Mouse (Mus musculus) embryonic facial prominence, embryonic 11.5 days (tissue): ENCODE data around the gene Olfr876. TPM values are rescaled to one million over a fixed set of nuclear protein-coding genes. Genes with fewer than 3 reads are reported as not detected.

Source experiments
- polyA plus RNA-seq: library from polyadenylated mRNA; unstranded; fragments of >200 nt; fragmentation: Nextera tagmentation; extraction: Ambion mirVana; gene quantifications from 2 replicates; pipeline ENCODE4 v1.2.1, GENCODE M21; 2014

The Olfr876 gene
- polyA plus RNA-seq, 1 experiment from 2014 or later: not detected

Other genes starting within 250 kb of the Olfr876 start
- 5.8 and 8.0 TPM in 2 replicates for gene Siae, start 247.3 kb upstream of the Olfr876 start, polyA plus RNA-seq
- gene Spa17, start 189.3 kb upstream of the Olfr876 start, polyA plus RNA-seq: 10.7 and 11.0 TPM in 2 replicates
- 137 and 149 TPM in 2 replicates for gene Tbrg1, start 145.7 kb upstream of the Olfr876 start, polyA plus RNA-seq
- gene Panx3, start 133.8 kb upstream of the Olfr876 start, polyA plus RNA-seq: 0.08 and 0.56 TPM in 2 replicates
- not detected in 2 replicates for gene Olfr160, start 86.8 kb upstream of the Olfr876 start, polyA plus RNA-seq
- gene Olfr874, start 57.9 kb upstream of the Olfr876 start, polyA plus RNA-seq: not detected in 2 replicates
- not detected in 2 replicates for gene Olfr875, start 31.2 kb upstream of the Olfr876 start, polyA plus RNA-seq
- gene Olfr877, start 51.2 kb downstream of the Olfr876 start, polyA plus RNA-seq: not detected in 2 replicates
- gene Olfr145, start 93.7 kb downstream of the Olfr876 start, polyA plus RNA-seq: 0.04 TPM in 1 of 2 replicates, not detected in the other
- not detected in 2 replicates for gene Olfr878, start 114.8 kb downstream of the Olfr876 start, polyA plus RNA-seq
- gene Olfr881, start 188.8 kb downstream of the Olfr876 start, polyA plus RNA-seq: not detected in 2 replicates
- gene Olfr883, start 222.8 kb downstream of the Olfr876 start, polyA plus RNA-seq: not detected in 2 replicates
- gene Olfr884, start 243.5 kb downstream of the Olfr876 start, polyA plus RNA-seq: not detected in 2 replicates